Mouse (Mus musculus) MEL (cell line): ENCODE results near the gene Ldb1.

ENCODE experiments used
- BHLHE40 ChIP-seq: IDR thresholded peaks from 2 replicates; pipeline ENCODE4 v1.6.1; 2012; ENCODE audit warnings: low read depth, mild to moderate bottlenecking, inconsistent platforms, low read length, improper control_type of control experiment, borderline replicate concordance
- CHD1 ChIP-seq: IDR thresholded peaks from 2 replicates; pipeline ENCODE4 v1.6.1; 2012; ENCODE audit warnings: low read depth, mild to moderate bottlenecking, inconsistent platforms, low read length, improper control_type of control experiment
- CTCF ChIP-seq, 3 experiments: IDR thresholded peaks in 2 of 3; conservative IDR thresholded peaks in 1 of 3; 2 replicates each; pipeline ENCODE4 v1.5.1; 2011 to 2012; ENCODE audit warnings: low read length in 3 of 3, low read depth in 2 of 3, mild to moderate bottlenecking in 2 of 3, improper control_type of control experiment in 1 of 3, inconsistent platforms in 1 of 3, mixed read lengths in 1 of 3, moderate library complexity in 1 of 3; ENCODE audit not compliant: control insufficient read depth in 1 of 3, insufficient read depth in 1 of 3, poor library complexity in 1 of 3, severe bottlenecking in 1 of 3
- EP300 ChIP-seq, 2 experiments: IDR thresholded peaks; 2 replicates each; pipeline ENCODE4 v1.6.1; 2011; ENCODE audit warnings: improper control_type of control experiment in 2 of 2, low read length in 2 of 2, low read depth in 1 of 2, mild to moderate bottlenecking in 1 of 2
- GABPA ChIP-seq: IDR thresholded peaks from 2 replicates; pipeline ENCODE4 v1.6.1; 2012; ENCODE audit warnings: low read depth, mild to moderate bottlenecking, inconsistent platforms, low read length, improper control_type of control experiment, moderate library complexity
- MAFK ChIP-seq: IDR thresholded peaks from 2 replicates; pipeline ENCODE4 v1.6.1; 2011; ENCODE audit warnings: low read depth, mild to moderate bottlenecking, low read length, improper control_type of control experiment, borderline replicate concordance
- MAX ChIP-seq: IDR thresholded peaks from 2 replicates; pipeline ENCODE4 v1.6.1; 2011; ENCODE audit warnings: low read length, improper control_type of control experiment
- MAZ ChIP-seq: IDR thresholded peaks from 2 replicates; pipeline ENCODE4 v1.6.1; 2012; ENCODE audit warnings: low read depth, mild to moderate bottlenecking, inconsistent platforms, low read length, improper control_type of control experiment
- POLR2A ChIP-seq, 2 experiments: IDR thresholded peaks; 2 replicates each; pipeline ENCODE4 v1.6.1; 2011 to 2012; ENCODE audit warnings: low read length in 2 of 2, mild to moderate bottlenecking in 2 of 2, control low read depth in 1 of 2, improper control_type of control experiment in 1 of 2, low read depth in 1 of 2, moderate library complexity in 1 of 2; ENCODE audit not compliant: control insufficient read depth in 1 of 2, insufficient read depth in 1 of 2, poor library complexity in 1 of 2
- TBP ChIP-seq: IDR thresholded peaks from 2 replicates; pipeline ENCODE4 v1.8.0; 2011; ENCODE audit warnings: low read depth, low read length, improper control_type of control experiment
- USF1 ChIP-seq: IDR thresholded peaks from 2 replicates; pipeline ENCODE4 v1.6.1; 2014; ENCODE audit warnings: low read depth, mild to moderate bottlenecking, inconsistent platforms, low read length, improper control_type of control experiment, moderate library complexity

GRCm38 (mm10) chr19:46005680-46006079 is 39.3 kb downstream of the Ldb1 start:
- TF ChIP-seq EP300 (IDR thresholded peaks at IDR 0.05; ENCODE audit: low read depth in 1 of 2, low read length in 2 of 2) (no peak), POLR2A (IDR thresholded peaks at IDR 0.05; ENCODE audit: control insufficient read depth in 1 of 2, insufficient read depth in 1 of 2, low read depth in 1 of 2, low read length in 2 of 2, poor library complexity in 1 of 2) (no peak), CTCF (IDR thresholded peaks at IDR 0.05 in 2 of 3, conservative IDR thresholded peaks at IDR 0.05 in 1 of 3; ENCODE audit: control insufficient read depth in 1 of 3, insufficient read depth in 1 of 3, low read depth in 2 of 3, low read length in 3 of 3, poor library complexity in 1 of 3, severe bottlenecking in 1 of 3) (no peak), BHLHE40 (no peak), MAFK (no peak), CHD1 (no peak), TBP (no peak), MAZ (no peak), MAX (no peak), USF1 (no peak), GABPA (no peak)
